Mouse (Mus musculus): ENCODE results near the gene Pdcd4.

Gene Pdcd4

GRCm38 (mm10) chr19:53871502-53871901, 20.5 kb upstream of the Pdcd4 start:
- no peak for DNase-seq (ENCODE audit: low read depth, low spot score)

GRCm38 (mm10) chr19:53872994-53873713, 18.9 kb upstream of the Pdcd4 start:
- DNase-seq (ENCODE audit: low read depth, low spot score), result no peak

- no peak for DNase-seq (ENCODE audit: low read depth, low spot score)
Observed at GRCm38 (mm10) chr19:53875246-53875645, 16.8 kb upstream of the Pdcd4 start.

GRCm38 (mm10) chr19:53877779-53878178, 14.3 kb upstream of the Pdcd4 start:
- no peak for DNase-seq (ENCODE audit: low read depth, low spot score)

- DNase-seq (ENCODE audit: low read depth, low spot score), result no peak
Observed at GRCm38 (mm10) chr19:53880460-53880859, 11.6 kb upstream of the Pdcd4 start.

- DNase-seq (ENCODE audit: low read depth, low spot score), result no peak
Observed at GRCm38 (mm10) chr19:53881786-53882185, 10.2 kb upstream of the Pdcd4 start.

- DNase-seq (ENCODE audit: low read depth, low spot score), result no peak
Observed at GRCm38 (mm10) chr19:53885450-53885849, 6.6 kb upstream of the Pdcd4 start.

GRCm38 (mm10) chr19:53886576-53887370, 5.3 kb upstream of the Pdcd4 start:
- no peak for DNase-seq (ENCODE audit: low read depth, low spot score)

GRCm38 (mm10) chr19:53887822-53888221, 4.2 kb upstream of the Pdcd4 start:
- DNase-seq (ENCODE audit: low read depth, low spot score), result no peak

- DNase-seq (ENCODE audit: low read depth, low spot score), result no peak
Observed at GRCm38 (mm10) chr19:53888331-53888730, 3.7 kb upstream of the Pdcd4 start.

- no peak for DNase-seq (ENCODE audit: low read depth, low spot score)
Observed at GRCm38 (mm10) chr19:53889555-53889954, 2.5 kb upstream of the Pdcd4 start.

GRCm38 (mm10) chr19:53890274-53890673, 1.8 kb upstream of the Pdcd4 start:
- DNase-seq (ENCODE audit: low read depth, low spot score), result no peak

GRCm38 (mm10) chr19:53890781-53891251, 1.2 kb upstream of the Pdcd4 start:
- no peak for DNase-seq (ENCODE audit: low read depth, low spot score)

- DNase-seq (ENCODE audit: low read depth, low spot score), result no peak
Observed at GRCm38 (mm10) chr19:53891569-53891968, 462 bp upstream of the Pdcd4 start.

- DNase-seq (ENCODE audit: low read depth, low spot score), result no peak
Observed at GRCm38 (mm10) chr19:53892838-53893359, 868 bp downstream of the Pdcd4 start.

GRCm38 (mm10) chr19:53893711-53894171, 1.7 kb downstream of the Pdcd4 start:
- DNase-seq (ENCODE audit: low read depth, low spot score), result no peak

GRCm38 (mm10) chr19:53894538-53895121, 2.6 kb downstream of the Pdcd4 start:
- DNase-seq (ENCODE audit: low read depth, low spot score), result no peak

GRCm38 (mm10) chr19:53898046-53898445, 6.0 kb downstream of the Pdcd4 start:
- DNase-seq (ENCODE audit: low read depth, low spot score), result no peak

- DNase-seq (ENCODE audit: low read depth, low spot score), result no peak
Observed at GRCm38 (mm10) chr19:53898498-53898897, 6.5 kb downstream of the Pdcd4 start.

- DNase-seq (ENCODE audit: low read depth, low spot score), result no peak
Observed at GRCm38 (mm10) chr19:53898970-53899900, 7.2 kb downstream of the Pdcd4 start.
